Mouse (Mus musculus) stomach, postnatal 0 days (tissue): ENCODE measurements around the gene Bud23.

ENCODE experiments used
- CTCF ChIP-seq: IDR thresholded peaks from 2 replicates; pipeline ENCODE4 v1.5.1; 2016; ENCODE audit warnings: antibody characterized with exemption, low read depth, mild to moderate bottlenecking, moderate library complexity
- EP300 ChIP-seq: optimal IDR thresholded peaks from 2 replicates; pipeline ENCODE3; 2016; ENCODE audit warnings: antibody characterized with exemption

- TF ChIP-seq CTCF (peak; percentile 45), EP300 (no peak)
These were observed 30.2 kb downstream of the Bud23 start for GRCm38 (mm10) chr5:135034593-135034992.
